Mouse (Mus musculus): ENCODE measurements around the gene Olfm1. TPM values are rescaled to one million over a fixed set of nuclear protein-coding genes. Genes with fewer than 3 reads are reported as not detected.

Olfm1 gene
- total RNA-seq, 2 experiments from 2014 or later = 417 to 489 TPM

- no peak for DNase-seq
- intact Hi-C loops (cut with DNase I) = no loop called here
These were observed 34.9 kb downstream of the Olfm1 start for GRCm38 (mm10) chr2:28227589-28228191.

GRCm38 (mm10) chr2:28228364-28228763 is 35.6 kb downstream of the Olfm1 start:
- intact Hi-C loops (cut with DNase I) = no loop called here
- no peak for DNase-seq

- no peak for DNase-seq
- intact Hi-C loops (cut with DNase I) = no loop called here
These were observed 42.3 kb downstream of the Olfm1 start for GRCm38 (mm10) chr2:28235129-28235528.

- no peak for DNase-seq
- intact Hi-C loops (cut with DNase I) = no loop called here
These were observed 43.7 kb downstream of the Olfm1 start for GRCm38 (mm10) chr2:28236447-28236846.

GRCm38 (mm10) chr2:28239616-28240015 is 46.8 kb downstream of the Olfm1 start:
- intact Hi-C loops (cut with DNase I) = no loop called here
- DNase-seq = no peak

GRCm38 (mm10) chr2:28240920-28241319 is 48.1 kb downstream of the Olfm1 start:
- DNase-seq = no peak
- intact Hi-C loops (cut with DNase I) = no loop called here

- DNase-seq = no peak
- intact Hi-C loops (cut with DNase I) = no loop called here
These were observed 48.9 kb downstream of the Olfm1 start for GRCm38 (mm10) chr2:28241520-28242221.

GRCm38 (mm10) chr2:28242222-28242543 is 49.4 kb downstream of the Olfm1 start:
- no peak for DNase-seq
- intact Hi-C loops (cut with DNase I) = no loop called here

GRCm38 (mm10) chr2:28244667-28245395 is 52.0 kb downstream of the Olfm1 start:
- intact Hi-C loops (cut with DNase I) = no loop called here
- DNase-seq = no peak

- intact Hi-C loops (cut with DNase I) = no loop called here
These were observed 53.4 kb downstream of the Olfm1 start for GRCm38 (mm10) chr2:28246110-28246653.

GRCm38 (mm10) chr2:28247098-28247497 is 54.3 kb downstream of the Olfm1 start:
- DNase-seq = peak; percentile 22
- intact Hi-C loops (cut with DNase I) = no loop called here

More at GRCm38 (mm10) chr2:28246110-28246653, 53.4 kb downstream of the Olfm1 start:
- no peak for DNase-seq

- DNase-seq = no peak
- intact Hi-C loops (cut with DNase I) = no loop called here
These were observed 59.8 kb downstream of the Olfm1 start for GRCm38 (mm10) chr2:28252554-28252953.

- intact Hi-C loops (cut with DNase I) = no loop called here
- no peak for DNase-seq
These were observed 63.2 kb downstream of the Olfm1 start for GRCm38 (mm10) chr2:28256029-28256428.

GRCm38 (mm10) chr2:28261438-28261837 is 68.6 kb downstream of the Olfm1 start:
- peak; percentile 81 for DNase-seq
- intact Hi-C loops (cut with DNase I) = no loop called here

GRCm38 (mm10) chr2:28267776-28268275 is 75.0 kb downstream of the Olfm1 start:
- DNase-seq = no peak
- intact Hi-C loops (cut with DNase I) = no loop called here

- intact Hi-C loops (cut with DNase I) = no loop called here
- DNase-seq = peak; percentile 72
These were observed 77.8 kb downstream of the Olfm1 start for GRCm38 (mm10) chr2:28270561-28270960.

- no peak for DNase-seq
- intact Hi-C loops (cut with DNase I) = no loop called here
These were observed 79.6 kb downstream of the Olfm1 start for GRCm38 (mm10) chr2:28272218-28272965.

- intact Hi-C loops (cut with DNase I) = no loop called here
These were observed 81.2 kb downstream of the Olfm1 start for GRCm38 (mm10) chr2:28274006-28274405.

GRCm38 (mm10) chr2:28275345-28275744 is 82.6 kb downstream of the Olfm1 start:
- DNase-seq = no peak
- intact Hi-C loops (cut with DNase I) = no loop called here

More at GRCm38 (mm10) chr2:28274006-28274405, 81.2 kb downstream of the Olfm1 start:
- peak; percentile 40 for DNase-seq

- DNase-seq = peak; percentile 84
- intact Hi-C loops (cut with DNase I) = no loop called here
These were observed 85.4 kb downstream of the Olfm1 start for GRCm38 (mm10) chr2:28278150-28278549.

GRCm38 (mm10) chr2:28278853-28279252 is 86.1 kb downstream of the Olfm1 start:
- DNase-seq = no peak
- intact Hi-C loops (cut with DNase I) = no loop called here
